Mouse (Mus musculus) neural tube, embryonic 11.5 days (tissue): Measurements from ENCODE around the gene Evi5l. TPM values are rescaled to one million over a fixed set of nuclear protein-coding genes. Genes with fewer than 3 reads are reported as not detected.

Experiments used
- ATAC-seq: fragments of 200-750 bp; cut with Nextera tagmentation; 2 replicates; pipeline ENCODE4 v1.8.0; 2017; ENCODE audit warnings: moderate number of reproducible peaks, mild to moderate bottlenecking, moderate TSS enrichment, moderate library complexity; ENCODE audit not compliant: insufficient read depth, low FRiP score, low TSS enrichment
- DNase-seq: peaks from one replicate; pipeline ENCODE4 v3.0.0-alpha.2; 2015; ENCODE audit warnings: low spot score
- H3K27ac ChIP-seq: fragments of 300-500 bp; sonication (generic); 2 replicates; pipeline ENCODE4 v1.5.1; 2014; ENCODE audit warnings: low read depth, mild to moderate bottlenecking, low read length
- H3K27me3 ChIP-seq: fragments of 300-500 bp; sonication (generic); 2 replicates; pipeline ENCODE4 v1.6.1; 2014; ENCODE audit warnings: mild to moderate bottlenecking, low read length, mixed read lengths; ENCODE audit not compliant: control insufficient read depth, insufficient read depth
- H3K36me3 ChIP-seq: fragments of 300-500 bp; sonication (generic); 2 replicates; pipeline ENCODE4 v1.6.1; 2014; ENCODE audit warnings: mild to moderate bottlenecking, low read length, moderate library complexity, mixed read lengths; ENCODE audit not compliant: control insufficient read depth, insufficient read depth
- H3K4me1 ChIP-seq: fragments of 300-500 bp; sonication (generic); 2 replicates; pipeline ENCODE4 v1.6.1; 2014; ENCODE audit warnings: low read length, mixed read lengths; ENCODE audit not compliant: control insufficient read depth, insufficient read depth
- H3K4me2 ChIP-seq: fragments of 300-500 bp; sonication (generic); 2 replicates; pipeline ENCODE4 v1.6.1; 2014; ENCODE audit warnings: low read depth, mild to moderate bottlenecking, moderate library complexity
- H3K4me3 ChIP-seq: fragments of 300-500 bp; sonication (generic); 2 replicates; pipeline ENCODE4 v1.5.1; 2014; ENCODE audit warnings: low read depth, low read length
- H3K9ac ChIP-seq: fragments of 300-500 bp; sonication (generic); 2 replicates; pipeline ENCODE4 v1.6.1; 2014; ENCODE audit warnings: mild to moderate bottlenecking, low read length
- H3K9me3 ChIP-seq: fragments of 300-500 bp; sonication (generic); 2 replicates; pipeline ENCODE4 v1.6.1; 2016; ENCODE audit warnings: low read length; ENCODE audit not compliant: control insufficient read depth
- WGBS: fragments of 180-500 bp; shearing (Covaris S2); extraction: QIAGEN DNeasy Blood & Tissue Kit; methylation state at CpG from one replicate; pipeline ENCODE4 v1.1.7; 2014; 5-methylcytosine and 5-hydroxymethylcytosine counted together
- polyA plus RNA-seq: library from polyadenylated mRNA; unstranded; fragments of >200 nt; fragmentation: Nextera tagmentation; extraction: Ambion mirVana; gene quantifications from 2 replicates; pipeline ENCODE4 v1.2.1, GENCODE M21; 2014

Gene Evi5l
- polyA plus RNA-seq, 1 experiment from 2014 or later = 39.0 TPM

GRCm38 (mm10) chr8:4213210-4214005, 47.0 kb downstream of the Evi5l start:
- Histone ChIP-seq H3K4me1 (peaks cover 21% of the 10 kb centered on the region), H3K9me3 (no peaks in the 10 kb centered on the region), H3K27me3 (peaks cover 15% of the 10 kb centered on the region), H3K36me3 (no peaks in the 10 kb centered on the region; the same call in 1 of the 2 replicates), H3K9ac (peak overlapping the region; percentile 37), H3K27ac (0 out of 2 replicates have a peak overlapping the region, but pooled peaks have one; percentile 34), H3K4me2 (peak overlapping the region; percentile 69), H3K4me3 (peak overlapping the region; percentile 29)
- 2% methylated on average over 18 of the region's 18 CpGs for WGBS
- peak; percentile 41 for DNase-seq
- ATAC-seq = 0 out of 2 replicates have a peak, but pooled peaks have one; percentile 1

GRCm38 (mm10) chr8:4214006-4214980, 47.9 kb downstream of the Evi5l start:
- peak overlapping the region; percentile 69 for H3K4me2 ChIP-seq
- no peaks in the 10 kb centered on the region; the same call in 1 of the 2 replicates for H3K36me3 ChIP-seq
- peak; percentile 44 for DNase-seq
- peak overlapping the region; percentile 8; the same call in 1 of the 2 replicates for H3K4me3 ChIP-seq
- peaks cover 15% of the 10 kb centered on the region for H3K27me3 ChIP-seq
- H3K27ac ChIP-seq = no peak overlapping the region
- 12% methylated on average over 33 of the region's 33 CpGs for WGBS
- H3K4me1 ChIP-seq = peaks cover 21% of the 10 kb centered on the region
- no peak overlapping the region; the same call in 1 of the 2 replicates for H3K9ac ChIP-seq
- ATAC-seq = no peak
- H3K9me3 ChIP-seq = no peaks in the 10 kb centered on the region

GRCm38 (mm10) chr8:4216296-4216695, 49.9 kb downstream of the Evi5l start:
- DNase-seq (no peak), ATAC-seq (no peak)
- Histone ChIP-seq H3K9me3 (no peaks in the 10 kb centered on the region), H3K9ac (peak overlapping the region; percentile 90), H3K4me3 (peak overlapping the region; percentile 66), H3K4me2 (peak overlapping the region; percentile 64), H3K27me3 (peaks cover 15% of the 10 kb centered on the region), H3K4me1 (peaks cover 21% of the 10 kb centered on the region), H3K27ac (peak overlapping the region; percentile 58; the same call in 1 of the 2 replicates), H3K36me3 (no peaks in the 10 kb centered on the region)
- 1% methylated on average over 18 of the region's 18 CpGs for WGBS

GRCm38 (mm10) chr8:4216791-4217621, 50.6 kb downstream of the Evi5l start, which contains the start of gene Prr36:
TSS of gene Prr36 (minus strand) at chr8:4217459.
- H3K9ac ChIP-seq = peak within 1 kb of the TSS; percentile 90
- peaks cover 21% of the 10 kb centered on the region for H3K4me1 ChIP-seq
- no peaks in the 10 kb centered on the region for H3K9me3 ChIP-seq
- ATAC-seq (peak; percentile 89), DNase-seq (peak; percentile 83)
- no peaks in the 10 kb centered on the region for H3K36me3 ChIP-seq
- peak within 1 kb of the TSS; percentile 58 for H3K27ac ChIP-seq
- 1% methylated on average over 39 of the region's 44 CpGs for WGBS
- peaks cover 15% of the 10 kb centered on the region for H3K27me3 ChIP-seq
- H3K4me3 ChIP-seq = peak within 1 kb of the TSS; percentile 66
- peak within 1 kb of the TSS; percentile 64 for H3K4me2 ChIP-seq

GRCm38 (mm10) chr8:4219617-4220016, 53.2 kb downstream of the Evi5l start:
- H3K9me3 ChIP-seq = no peaks in the 10 kb centered on the region
- WGBS = 83% methylated on average over 3 of the region's 3 CpGs
- peaks cover 2% of the 10 kb centered on the region; the same call in 1 of the 2 replicates for H3K4me1 ChIP-seq
- no peak overlapping the region for H3K4me3 ChIP-seq
- H3K4me2 ChIP-seq = no peak overlapping the region
- H3K36me3 ChIP-seq = no peaks in the 10 kb centered on the region
- DNase-seq (no peak), ATAC-seq (no peak)
- no peak overlapping the region for H3K9ac ChIP-seq
- H3K27me3 ChIP-seq = peaks cover 12% of the 10 kb centered on the region
- no peak overlapping the region for H3K27ac ChIP-seq

- Histone ChIP-seq H3K4me3 (no peak overlapping the region), H3K9ac (no peak overlapping the region), H3K27ac (no peak overlapping the region), H3K4me2 (no peak overlapping the region), H3K36me3 (no peaks in the 10 kb centered on the region), H3K4me1 (peaks cover 3% of the 10 kb centered on the region), H3K27me3 (peaks cover 9% of the 10 kb centered on the region; the same call in 1 of the 2 replicates), H3K9me3 (no peaks in the 10 kb centered on the region)
- no peak for ATAC-seq
- no peak for DNase-seq
These were observed 55.7 kb downstream of the Evi5l start for GRCm38 (mm10) chr8:4222059-4222458.

- DNase-seq = no peak
- H3K27me3 ChIP-seq = peaks cover 16% of the 10 kb centered on the region
- no peak overlapping the region for H3K27ac ChIP-seq
- ATAC-seq = no peak
- H3K4me1 ChIP-seq = peaks cover 3% of the 10 kb centered on the region; the same call in 1 of the 2 replicates
- H3K9me3 ChIP-seq = no peaks in the 10 kb centered on the region
- no peak overlapping the region for H3K4me3 ChIP-seq
- no peak overlapping the region for H3K9ac ChIP-seq
- peak overlapping the region; percentile 6; the same call in 1 of the 2 replicates for H3K4me2 ChIP-seq
- H3K36me3 ChIP-seq = no peaks in the 10 kb centered on the region
- 25% methylated on average over 4 of the region's 4 CpGs for WGBS
These were observed 60.0 kb downstream of the Evi5l start for GRCm38 (mm10) chr8:4226323-4226722.
